Mouse (Mus musculus) MEL (cell line): ENCODE data around the gene Tlx2. TPM values are rescaled to one million over a fixed set of nuclear protein-coding genes. Genes with fewer than 3 reads are reported as not detected.

Source experiments
- DNase-seq: peaks from one replicate; pipeline ENCODE4 v3.0.0; 2011; ENCODE audit warnings: low read depth, low spot score
- H3K27ac ChIP-seq: 2 replicates; pipeline ENCODE4 v1.5.1; 2012; ENCODE audit warnings: low read depth, mild to moderate bottlenecking, control low read depth, low read length, moderate library complexity; ENCODE audit not compliant: control insufficient read depth
- H3K27me3 ChIP-seq, 2 experiments: fragments of 150-350 bp in 1 of 2; sonication (generic) in 1 of 2; 2 replicates each; pipeline ENCODE4 v1.6.1; 2012; ENCODE audit warnings: low read length in 2 of 2, mild to moderate bottlenecking in 2 of 2, improper control_type of control experiment in 1 of 2, moderate library complexity in 1 of 2; ENCODE audit not compliant: insufficient read depth in 2 of 2, control insufficient read depth in 1 of 2
- H3K36me3 ChIP-seq, 2 experiments: 2 replicates each; pipeline ENCODE4 v1.6.1; 2012 to 2014; ENCODE audit warnings: low read length in 2 of 2, improper control_type of control experiment in 1 of 2, inconsistent platforms in 1 of 2, mild to moderate bottlenecking in 1 of 2; ENCODE audit not compliant: insufficient read depth in 2 of 2, control insufficient read depth in 1 of 2
- H3K4me1 ChIP-seq, 2 experiments: fragments of 150-350 bp in 1 of 2; sonication (generic) in 1 of 2; 2 replicates each; pipeline ENCODE4 v1.6.1; 2012; ENCODE audit warnings: low read length in 2 of 2, improper control_type of control experiment in 1 of 2, mild to moderate bottlenecking in 1 of 2; ENCODE audit not compliant: insufficient read depth in 2 of 2, control insufficient read depth in 1 of 2
- H3K4me3 ChIP-seq, 2 experiments: fragments of 150-350 bp in 1 of 2; sonication (generic) in 1 of 2; 2 replicates each; pipeline ENCODE4 v1.5.1; 2012; ENCODE audit warnings: low read depth in 2 of 2, low read length in 2 of 2, mild to moderate bottlenecking in 2 of 2, moderate library complexity in 2 of 2, control low read depth in 1 of 2, improper control_type of control experiment in 1 of 2; ENCODE audit not compliant: control insufficient read depth in 1 of 2, insufficient read depth in 1 of 2
- H3K79me2 ChIP-seq: 2 replicates; pipeline ENCODE4 v1.6.1; 2012; ENCODE audit warnings: mild to moderate bottlenecking, low read length, moderate library complexity; ENCODE audit not compliant: control insufficient read depth, poor library complexity, insufficient read depth
- H3K9ac ChIP-seq: 2 replicates; pipeline ENCODE4 v1.6.1; 2012; ENCODE audit warnings: low read depth, mild to moderate bottlenecking, control low read depth, low read length, moderate library complexity; ENCODE audit not compliant: control insufficient read depth, poor library complexity, severe bottlenecking
- H3K9me3 ChIP-seq: fragments of 150-350 bp; sonication (generic); replicated peaks from 2 replicates; pipeline ENCODE4 v1.6.1; 2012; ENCODE audit warnings: mild to moderate bottlenecking, low read length, improper control_type of control experiment, moderate library complexity; ENCODE audit not compliant: insufficient read depth
- BHLHE40 ChIP-seq: IDR thresholded peaks from 2 replicates; pipeline ENCODE4 v1.6.1; 2012; ENCODE audit warnings: low read depth, mild to moderate bottlenecking, inconsistent platforms, low read length, improper control_type of control experiment, borderline replicate concordance
- CHD2 ChIP-seq: IDR thresholded peaks from 2 replicates; pipeline ENCODE4 v1.6.1; 2011; ENCODE audit warnings: low read length, improper control_type of control experiment
- CTCF ChIP-seq, 3 experiments: IDR thresholded peaks in 2 of 3; conservative IDR thresholded peaks in 1 of 3; 2 replicates each; pipeline ENCODE4 v1.5.1; 2011 to 2012; ENCODE audit warnings: low read length in 3 of 3, low read depth in 2 of 3, mild to moderate bottlenecking in 2 of 3, improper control_type of control experiment in 1 of 3, inconsistent platforms in 1 of 3, mixed read lengths in 1 of 3, moderate library complexity in 1 of 3; ENCODE audit not compliant: control insufficient read depth in 1 of 3, insufficient read depth in 1 of 3, poor library complexity in 1 of 3, severe bottlenecking in 1 of 3
- ELF1 ChIP-seq: IDR thresholded peaks from 2 replicates; pipeline ENCODE4 v1.6.1; 2014; ENCODE audit warnings: low read depth, mild to moderate bottlenecking, inconsistent platforms, low read length, improper control_type of control experiment, moderate library complexity
- ETS1 ChIP-seq: IDR thresholded peaks from 2 replicates; pipeline ENCODE4 v1.6.1; 2012; ENCODE audit warnings: low read depth, mild to moderate bottlenecking, inconsistent platforms, low read length, improper control_type of control experiment, moderate library complexity
- MAFK ChIP-seq: IDR thresholded peaks from 2 replicates; pipeline ENCODE4 v1.6.1; 2011; ENCODE audit warnings: low read depth, mild to moderate bottlenecking, low read length, improper control_type of control experiment, borderline replicate concordance
- MAX ChIP-seq: IDR thresholded peaks from 2 replicates; pipeline ENCODE4 v1.6.1; 2011; ENCODE audit warnings: low read length, improper control_type of control experiment
- MEF2A ChIP-seq: IDR thresholded peaks from 2 replicates; pipeline ENCODE4 v1.6.1; 2014; ENCODE audit warnings: low read depth, mild to moderate bottlenecking, inconsistent platforms, low read length, improper control_type of control experiment; ENCODE audit not compliant: poor library complexity, insufficient replicate concordance, severe bottlenecking; ENCODE audit errors: extremely low read depth
- MXI1 ChIP-seq: IDR thresholded peaks from 2 replicates; pipeline ENCODE4 v1.6.1; 2011; ENCODE audit warnings: mild to moderate bottlenecking, low read depth, low read length, improper control_type of control experiment
- MYB ChIP-seq: IDR thresholded peaks from 2 replicates; pipeline ENCODE4 v1.6.1; 2011; ENCODE audit warnings: mild to moderate bottlenecking, low read depth, low read length, improper control_type of control experiment
- MYC ChIP-seq: IDR thresholded peaks from 2 replicates; pipeline ENCODE4 v1.6.1; 2011; ENCODE audit warnings: low read depth, mild to moderate bottlenecking, low read length, improper control_type of control experiment, moderate library complexity
- POLR2A ChIP-seq, 2 experiments: IDR thresholded peaks; 2 replicates each; pipeline ENCODE4 v1.6.1; 2011 to 2012; ENCODE audit warnings: low read length in 2 of 2, mild to moderate bottlenecking in 2 of 2, control low read depth in 1 of 2, improper control_type of control experiment in 1 of 2, low read depth in 1 of 2, moderate library complexity in 1 of 2; ENCODE audit not compliant: control insufficient read depth in 1 of 2, insufficient read depth in 1 of 2, poor library complexity in 1 of 2
- POLR2AphosphoS2 ChIP-seq: IDR thresholded peaks from 2 replicates; pipeline ENCODE4 v1.6.1; 2011; ENCODE audit warnings: low read length, improper control_type of control experiment
- POLR2AphosphoS5 ChIP-seq: IDR thresholded peaks from 2 replicates; pipeline ENCODE4 v1.6.1; 2012; ENCODE audit warnings: low read depth, borderline replicate concordance, mild to moderate bottlenecking, inconsistent platforms, low read length, moderate library complexity, mixed read lengths
- RCOR1 ChIP-seq: IDR thresholded peaks from 2 replicates; pipeline ENCODE4 v1.6.1; 2012; ENCODE audit warnings: low read depth, mild to moderate bottlenecking, inconsistent platforms, low read length, improper control_type of control experiment
- SIN3A ChIP-seq: IDR thresholded peaks from 2 replicates; pipeline ENCODE4 v1.6.1; 2012; ENCODE audit warnings: low read length, improper control_type of control experiment, inconsistent platforms
- TBP ChIP-seq: IDR thresholded peaks from 2 replicates; pipeline ENCODE4 v1.8.0; 2011; ENCODE audit warnings: low read depth, low read length, improper control_type of control experiment
- UBTF ChIP-seq: IDR thresholded peaks from 2 replicates; pipeline ENCODE4 v1.6.1; 2012; ENCODE audit warnings: low read depth, mild to moderate bottlenecking, inconsistent platforms, low read length, improper control_type of control experiment, moderate library complexity, borderline replicate concordance; ENCODE audit not compliant: insufficient read depth
- USF1 ChIP-seq: IDR thresholded peaks from 2 replicates; pipeline ENCODE4 v1.6.1; 2014; ENCODE audit warnings: low read depth, mild to moderate bottlenecking, inconsistent platforms, low read length, improper control_type of control experiment, moderate library complexity
- USF2 ChIP-seq, 2 experiments: IDR thresholded peaks; 2 replicates each; pipeline ENCODE4 v1.6.1; 2011 to 2012; ENCODE audit warnings: improper control_type of control experiment in 2 of 2, low read length in 2 of 2, borderline replicate concordance in 1 of 2, inconsistent platforms in 1 of 2, low read depth in 1 of 2, mild to moderate bottlenecking in 1 of 2; ENCODE audit not compliant: insufficient read depth in 1 of 2
- ZMIZ1 ChIP-seq: IDR thresholded peaks from 2 replicates; pipeline ENCODE4 v1.6.1; 2012; ENCODE audit warnings: low read depth, mild to moderate bottlenecking, inconsistent platforms, low read length, improper control_type of control experiment, moderate library complexity
- ZNF384 ChIP-seq: IDR thresholded peaks from 2 replicates; pipeline ENCODE4 v1.6.1; 2012; ENCODE audit warnings: low read depth, mild to moderate bottlenecking, inconsistent platforms, low read length, improper control_type of control experiment
- polyA plus RNA-seq, 2 experiments: library from polyadenylated mRNA; stranded (reverse) in 1 of 2; unstranded in 1 of 2; fragments of >175 nt in 1 of 2; fragments of >200 nt in 1 of 2; gene quantifications; 2 replicates each; pipeline versions ENCODE4 v1.2.1 to v1.2.4; 2012; ENCODE audit warnings: low replicate concordance in 2 of 2, low read depth in 1 of 2; ENCODE audit not compliant: insufficient read length in 2 of 2, insufficient read depth in 1 of 2, missing spikeins in 1 of 2
- total RNA-seq: library from RNA; depleted of rRNA; stranded (reverse); fragments of 300-350 nt; gene quantifications from 2 replicates; pipeline ENCODE4 v1.2.3, GENCODE M21; 2012

Tlx2 gene
- total and polyA plus RNA-seq, 3 experiments = not detected

GRCm38 (mm10) chr6:83069488-83070246 is 426 bp downstream of the Tlx2 start:
- H3K4me3 ChIP-seq = no peak overlapping the region
- no peak overlapping the region for H3K27ac ChIP-seq
- H3K9ac ChIP-seq = no peak overlapping the region
- no peaks in the 10 kb centered on the region for H3K27me3 ChIP-seq
- no peak for DNase-seq
- no peaks in the 10 kb centered on the region for H3K4me1 ChIP-seq
- H3K9me3 ChIP-seq = no peaks in the 10 kb centered on the region
- H3K36me3 ChIP-seq = no peaks in the 10 kb centered on the region
- no peak for TF ChIP-seq RCOR1
- no peaks in the 10 kb centered on the region for H3K79me2 ChIP-seq

GRCm38 (mm10) chr6:83068706-83069487 is 1.2 kb downstream of the Tlx2 start:
- H3K4me1 ChIP-seq = no peaks in the 10 kb centered on the region
- H3K4me3 ChIP-seq = no peak overlapping the region
- H3K36me3 ChIP-seq = no peaks in the 10 kb centered on the region
- DNase-seq = no peak
- H3K27me3 ChIP-seq = no peaks in the 10 kb centered on the region
- TF ChIP-seq POLR2AphosphoS2 (no peak), SIN3A (no peak), MYB (no peak), CTCF (IDR thresholded peaks at IDR 0.05 in 2 of 3, conservative IDR thresholded peaks at IDR 0.05 in 1 of 3; ENCODE audit: control insufficient read depth in 1 of 3, insufficient read depth in 1 of 3, low read depth in 2 of 3, low read length in 3 of 3, poor library complexity in 1 of 3, severe bottlenecking in 1 of 3) (no peak), MEF2A (no peak), ZMIZ1 (no peak), POLR2A (IDR thresholded peaks at IDR 0.05; ENCODE audit: control insufficient read depth in 1 of 2, insufficient read depth in 1 of 2, low read depth in 1 of 2, low read length in 2 of 2, poor library complexity in 1 of 2) (no peak), CHD2 (no peak)
- TF ChIP-seq, all 39 proteins: peak for 0
- no peak overlapping the region for H3K9ac ChIP-seq
- H3K9me3 ChIP-seq = no peaks in the 10 kb centered on the region
- no peak overlapping the region for H3K27ac ChIP-seq
- no peaks in the 10 kb centered on the region for H3K79me2 ChIP-seq

GRCm38 (mm10) chr6:83068221-83068620 is 1.9 kb downstream of the Tlx2 start:
- TF ChIP-seq BHLHE40 (no peak), MAX (no peak), ETS1 (no peak), TBP (no peak), POLR2AphosphoS5 (no peak), MXI1 (no peak), USF1 (no peak), ELF1 (no peak), USF2 (IDR thresholded peaks at IDR 0.05; ENCODE audit: borderline replicate concordance in 1 of 2, insufficient read depth in 1 of 2, low read depth in 1 of 2, low read length in 2 of 2) (no peak), SIN3A (no peak), RCOR1 (no peak), ZMIZ1 (no peak), POLR2A (IDR thresholded peaks at IDR 0.05; ENCODE audit: control insufficient read depth in 1 of 2, insufficient read depth in 1 of 2, low read depth in 1 of 2, low read length in 2 of 2, poor library complexity in 1 of 2) (no peak), MYC (no peak), ZNF384 (no peak), MAFK (no peak), UBTF (no peak)
- TF ChIP-seq, all 39 proteins: peak for 0
- Histone ChIP-seq H3K4me3 (no peak overlapping the region), H3K4me1 (no peaks in the 10 kb centered on the region), H3K27me3 (no peaks in the 10 kb centered on the region), H3K9ac (no peak overlapping the region), H3K36me3 (no peaks in the 10 kb centered on the region), H3K9me3 (no peaks in the 10 kb centered on the region), H3K27ac (no peak overlapping the region), H3K79me2 (no peaks in the 10 kb centered on the region)
- DNase-seq = no peak
